Mouse (Mus musculus) midbrain, postnatal 0 days (tissue): ENCODE results near the gene St6galnac4. TPM values are rescaled to one million over a fixed set of nuclear protein-coding genes. Genes with fewer than 3 reads are reported as not detected.

Experiments used
- ATAC-seq: fragments of 200-750 bp; cut with Nextera tagmentation; 2 replicates; pipeline ENCODE4 v1.8.0; 2017; ENCODE audit warnings: moderate number of reproducible peaks, mild to moderate bottlenecking, moderate TSS enrichment, moderate library complexity; ENCODE audit not compliant: low FRiP score
- DNase-seq: peaks from one replicate; pipeline ENCODE4 v3.0.0-alpha.2; 2015; ENCODE audit warnings: low spot score
- H3K27ac ChIP-seq: fragments of 300-500 bp; sonication (generic); 2 replicates; pipeline ENCODE4 v1.5.1; 2014; ENCODE audit warnings: low read depth, mild to moderate bottlenecking, low read length, mixed read lengths
- H3K27me3 ChIP-seq: fragments of 300-500 bp; sonication (generic); 2 replicates; pipeline ENCODE4 v1.6.1; 2014; ENCODE audit warnings: low read length, control low read depth, mixed read lengths; ENCODE audit not compliant: insufficient read depth
- H3K36me3 ChIP-seq: fragments of 300-500 bp; sonication (generic); 2 replicates; pipeline ENCODE4 v1.6.1; 2014; ENCODE audit warnings: low read length, control low read depth, mixed read lengths; ENCODE audit not compliant: insufficient read depth
- H3K4me1 ChIP-seq: fragments of 300-500 bp; sonication (generic); 2 replicates; pipeline ENCODE4 v1.6.1; 2014; ENCODE audit warnings: mild to moderate bottlenecking, control low read depth, antibody characterized with exemption, low read length, mixed read lengths; ENCODE audit not compliant: insufficient read depth
- H3K4me2 ChIP-seq: fragments of 300-500 bp; sonication (generic); 2 replicates; pipeline ENCODE4 v1.6.1; 2014; ENCODE audit warnings: low read depth, mild to moderate bottlenecking, low read length, mixed read lengths; ENCODE audit not compliant: poor library complexity, severe bottlenecking
- H3K4me3 ChIP-seq: fragments of 300-500 bp; sonication (generic); 2 replicates; pipeline ENCODE4 v1.5.1; 2014; ENCODE audit warnings: low read depth, mild to moderate bottlenecking, low read length, moderate library complexity
- H3K9ac ChIP-seq: fragments of 300-500 bp; sonication (generic); replicated peaks from 2 replicates; pipeline ENCODE4 v1.6.1; 2014; ENCODE audit warnings: mild to moderate bottlenecking, low read length, moderate library complexity, mixed read lengths; ENCODE audit not compliant: poor library complexity, severe bottlenecking
- H3K9me3 ChIP-seq: fragments of 300-500 bp; sonication (generic); 2 replicates; pipeline ENCODE4 v1.6.1; 2016; ENCODE audit warnings: low read length, control low read depth
- CTCF ChIP-seq: IDR thresholded peaks from 2 replicates; pipeline ENCODE4 v1.5.1; 2016; ENCODE audit warnings: antibody characterized with exemption, mild to moderate bottlenecking
- WGBS: fragments of 180-500 bp; shearing (Covaris S2); extraction: QIAGEN DNeasy Blood & Tissue Kit; methylation state at CpG from one replicate; pipeline ENCODE4 v1.1.7; 2014; 5-methylcytosine and 5-hydroxymethylcytosine counted together
- polyA plus RNA-seq: library from polyadenylated mRNA; unstranded; fragments of >200 nt; fragmentation: Nextera tagmentation; extraction: Ambion mirVana; gene quantifications from 2 replicates; pipeline ENCODE4 v1.2.1, GENCODE M21; 2015
- total RNA-seq: library from RNA; depleted of rRNA; stranded (reverse); fragments of >200 nt; gene quantifications from 2 replicates; pipeline ENCODE4 v1.2.3, GENCODE M21; 2014

The St6galnac4 gene
- total and polyA plus RNA-seq, 2 experiments from 2014 or later: 38.0 to 50.9 TPM

DNA sequence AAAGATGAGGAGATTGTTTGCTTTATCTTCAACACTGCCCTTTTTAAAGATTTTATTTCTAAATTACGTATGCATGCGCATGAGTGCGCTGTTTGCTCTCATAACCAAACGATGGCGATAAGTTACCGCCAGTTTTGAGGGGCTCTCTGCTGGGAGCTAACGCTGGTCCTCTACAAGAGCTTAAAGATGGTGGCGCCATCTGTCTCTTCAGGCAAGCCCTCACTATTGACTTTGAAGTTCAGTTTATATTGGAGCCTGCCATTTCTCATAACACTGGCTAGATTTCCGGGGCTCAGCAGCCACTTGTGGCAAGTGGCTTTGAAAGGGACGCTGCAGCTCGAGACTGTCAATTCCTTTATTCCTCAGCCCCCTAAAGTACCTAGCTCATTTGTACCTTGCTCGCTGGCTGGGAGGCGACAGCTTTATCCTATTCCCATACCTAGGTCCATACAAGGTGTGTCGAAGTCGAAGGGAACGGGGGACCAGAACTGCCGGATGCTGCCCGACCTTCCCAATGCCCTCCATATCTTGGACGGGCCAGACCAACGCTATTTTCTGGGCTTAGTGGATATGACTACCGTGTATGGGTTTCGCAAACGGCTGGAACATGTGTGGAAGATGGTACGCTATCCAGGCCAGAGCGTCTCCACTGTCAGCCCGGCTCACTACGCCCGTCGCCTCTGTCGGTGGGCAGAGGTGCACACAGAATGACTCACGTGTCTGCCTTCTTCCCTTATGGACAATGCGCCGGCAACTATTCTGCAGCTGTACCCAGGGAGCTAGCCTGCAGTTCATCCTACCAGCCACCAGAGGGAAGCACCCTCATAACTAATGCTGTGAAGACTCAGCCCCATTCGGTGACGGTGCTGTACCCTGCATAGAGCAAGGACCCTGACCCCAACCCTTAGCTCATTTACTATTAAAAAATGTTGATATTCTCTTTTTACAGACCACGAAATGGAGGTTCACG is 3.8 kb upstream of the St6galnac4 start:
- H3K9ac ChIP-seq: peak overlapping the region; percentile 42; the same call in 1 of the 2 replicates
- H3K9me3 ChIP-seq: no peaks in the 10 kb centered on the region
- no peaks in the 10 kb centered on the region for H3K27me3 ChIP-seq
- DNase-seq: peak; percentile 91
- WGBS: 10% methylated on average over 37 of the region's 37 CpGs
- ATAC-seq: peak; percentile 55
- no peaks in the 10 kb centered on the region for H3K36me3 ChIP-seq
- TF ChIP-seq CTCF: peak; percentile 98
- peaks cover 13% of the 10 kb centered on the region for H3K4me1 ChIP-seq
- H3K4me2 ChIP-seq: peak overlapping the region; percentile 54
- peak overlapping the region; percentile 24 for H3K4me3 ChIP-seq
- peak overlapping the region; percentile 51 for H3K27ac ChIP-seq

DNA sequence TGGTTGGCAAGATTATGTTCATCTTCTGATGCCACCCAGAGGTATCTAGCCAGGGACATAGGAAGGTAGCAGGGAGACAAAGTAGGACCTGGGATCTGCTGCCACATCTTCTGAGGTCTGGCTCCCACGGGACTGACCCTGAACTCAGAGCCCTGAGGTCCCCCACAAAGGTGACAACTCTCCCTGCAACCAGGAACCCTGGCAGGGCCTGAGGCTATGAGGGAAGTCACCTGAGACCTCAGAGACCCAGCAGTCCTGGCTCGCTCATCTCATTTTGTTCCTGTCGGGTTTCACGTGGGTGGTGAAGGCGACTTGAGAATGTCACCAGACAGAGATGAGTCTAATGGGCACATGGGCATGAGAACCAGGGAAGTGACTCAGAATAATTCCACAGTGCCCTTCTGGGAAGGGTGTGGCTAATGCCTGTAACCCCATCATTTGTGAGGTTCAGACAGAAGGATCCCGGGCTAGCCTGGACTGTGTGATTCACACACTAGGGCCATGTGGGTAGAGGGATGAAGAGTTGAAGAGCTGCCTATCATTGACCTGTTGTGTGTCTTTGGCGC is 1.7 kb upstream of the St6galnac4 start:
- DNase-seq (no peak), ATAC-seq (no peak)
- 87% methylated on average over 7 of the region's 7 CpGs for WGBS
- no peak overlapping the region for H3K4me2 ChIP-seq
- TF ChIP-seq CTCF: no peak
- no peak overlapping the region for H3K4me3 ChIP-seq
- H3K9me3 ChIP-seq: no peaks in the 10 kb centered on the region
- H3K9ac ChIP-seq: no peak overlapping the region
- H3K27me3 ChIP-seq: no peaks in the 10 kb centered on the region
- peaks cover 16% of the 10 kb centered on the region for H3K4me1 ChIP-seq
- H3K27ac ChIP-seq: no peak overlapping the region
- 0 out of 2 replicates have a peak, but pooled peaks cover 3% of the 10 kb centered on the region for H3K36me3 ChIP-seq

DNA sequence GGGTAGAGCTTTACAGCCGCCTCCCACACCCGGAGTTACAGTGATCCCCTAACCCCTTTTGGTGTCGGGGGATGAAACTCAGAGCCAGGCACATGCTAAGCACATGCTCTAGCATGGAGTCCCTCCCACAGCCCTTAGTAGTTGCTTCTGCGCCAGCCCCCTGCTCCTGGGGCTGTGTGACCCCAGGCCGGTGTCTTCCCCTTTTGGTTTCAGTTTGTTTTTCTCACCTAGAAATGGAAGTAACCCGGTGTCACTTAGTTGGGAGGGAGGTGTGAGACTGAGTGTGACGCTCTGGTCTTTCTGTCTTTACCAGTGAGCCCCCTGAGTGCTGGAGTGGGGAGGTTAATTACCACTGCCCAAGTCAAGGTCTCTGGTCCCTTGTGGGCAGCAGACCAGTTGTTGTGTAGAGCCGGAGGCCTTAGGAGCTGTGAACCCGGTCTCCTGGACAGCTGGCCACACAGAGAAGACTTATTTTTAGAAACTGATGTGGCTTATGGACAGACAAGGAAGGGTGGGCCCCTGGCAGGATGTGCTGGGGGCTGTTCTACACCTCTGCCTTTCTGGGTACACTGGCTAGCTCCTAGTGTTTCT is 931 bp downstream of the St6galnac4 start:
- ATAC-seq: no peak
- Histone ChIP-seq H3K4me3 (peak overlapping the region; percentile 61), H3K27ac (no peak overlapping the region), H3K4me1 (peaks cover 16% of the 10 kb centered on the region), H3K36me3 (peaks cover 11% of the 10 kb centered on the region; the same call in 1 of the 2 replicates), H3K9me3 (no peaks in the 10 kb centered on the region), H3K4me2 (peak overlapping the region; percentile 54), H3K27me3 (no peaks in the 10 kb centered on the region), H3K9ac (peak overlapping the region; percentile 64; the same call in 1 of the 2 replicates)
- TF ChIP-seq CTCF: no peak
- WGBS: 54% methylated on average over 9 of the region's 9 CpGs
- no peak for DNase-seq

DNA sequence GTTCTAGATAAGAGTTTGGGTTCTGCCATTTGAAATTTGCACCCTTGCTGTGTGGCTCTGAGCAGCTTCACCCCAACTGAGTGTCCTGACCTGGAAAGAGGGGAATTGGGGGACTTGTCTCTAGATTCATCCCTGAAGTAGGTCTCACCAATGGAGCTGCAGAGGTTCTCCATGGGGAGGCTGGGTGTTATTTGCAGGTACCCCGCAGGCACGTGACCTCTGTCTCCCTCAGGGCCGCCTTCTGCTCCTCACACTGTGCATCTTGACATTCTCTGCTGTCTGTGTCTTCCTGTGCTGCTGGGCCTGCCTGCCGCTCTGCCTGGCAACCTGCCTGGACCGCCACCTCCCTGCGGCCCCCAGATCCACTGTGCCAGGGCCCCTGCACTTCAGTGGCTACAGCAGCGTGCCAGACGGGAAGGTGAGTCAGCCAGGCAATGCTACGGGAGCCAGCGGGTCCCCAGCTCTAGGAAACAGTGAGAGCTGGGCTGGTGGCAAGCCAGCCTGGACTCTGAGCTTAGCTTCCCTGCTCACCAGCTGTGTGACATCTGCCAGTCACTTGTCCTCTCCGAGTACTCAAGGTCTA is 2.4 kb downstream of the St6galnac4 start:
- ATAC-seq (no peak), DNase-seq (peak; percentile 66)
- Histone ChIP-seq H3K4me1 (peaks cover 16% of the 10 kb centered on the region), H3K9ac (no peak overlapping the region), H3K36me3 (peaks cover 20% of the 10 kb centered on the region), H3K9me3 (no peaks in the 10 kb centered on the region), H3K27me3 (no peaks in the 10 kb centered on the region), H3K4me2 (no peak overlapping the region), H3K27ac (no peak overlapping the region), H3K4me3 (no peak overlapping the region)
- no peak for TF ChIP-seq CTCF
- 63% methylated on average over 11 of the region's 11 CpGs for WGBS

DNA sequence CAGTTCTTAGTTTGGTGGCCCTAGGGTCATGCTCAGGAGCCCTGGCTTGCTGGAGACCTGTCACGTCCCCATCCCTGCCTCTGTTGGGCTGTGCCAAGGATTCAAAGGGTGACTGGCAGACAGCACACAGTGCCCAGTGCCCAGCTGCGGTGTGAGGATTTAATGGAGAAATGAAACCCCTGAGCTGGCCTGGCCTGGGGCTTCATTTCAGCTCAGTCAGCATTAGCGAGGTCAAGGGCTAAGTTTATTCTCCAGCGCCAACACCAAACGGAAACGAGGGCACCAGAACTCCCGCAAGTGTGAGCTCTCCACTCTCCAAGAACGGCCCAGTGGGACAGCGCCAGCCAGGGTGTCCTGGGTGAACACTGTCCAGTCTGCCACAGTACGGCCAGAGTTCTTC is 3.3 kb downstream of the St6galnac4 start:
- 84% methylated on average over 10 of the region's 10 CpGs for WGBS
- H3K9ac ChIP-seq: no peak overlapping the region
- H3K27ac ChIP-seq: no peak overlapping the region
- no peaks in the 10 kb centered on the region for H3K27me3 ChIP-seq
- no peak for TF ChIP-seq CTCF
- H3K4me2 ChIP-seq: no peak overlapping the region
- ATAC-seq (no peak), DNase-seq (no peak)
- no peak overlapping the region for H3K4me3 ChIP-seq
- no peaks in the 10 kb centered on the region for H3K9me3 ChIP-seq
- H3K4me1 ChIP-seq: peaks cover 16% of the 10 kb centered on the region
- peaks cover 28% of the 10 kb centered on the region for H3K36me3 ChIP-seq
